Mouse (Mus musculus) heart, embryonic 14.5 days (tissue): Measurements from ENCODE around the gene Gpm6a. TPM values are rescaled to one million over a fixed set of nuclear protein-coding genes. Genes with fewer than 3 reads are reported as not detected.

ENCODE experiments used
- ATAC-seq: fragments of 200-750 bp; cut with Nextera tagmentation; 2 replicates; pipeline ENCODE4 v1.8.0; 2017; ENCODE audit warnings: low read depth, moderate TSS enrichment; ENCODE audit not compliant: insufficient number of reproducible peaks, insufficient read depth, low FRiP score
- H3K27ac ChIP-seq, 2 experiments: fragments of 200-500 bp in 1 of 2; fragments of 300-500 bp in 1 of 2; sonication (generic) in 1 of 2; replicated peaks in 1 of 2; 2 replicates each; pipeline ENCODE4 v1.5.1; 2012 to 2014; ENCODE audit warnings: low read depth in 2 of 2, low read length in 2 of 2, control low read depth in 1 of 2, mild to moderate bottlenecking in 1 of 2, mixed read lengths in 1 of 2; ENCODE audit not compliant: control insufficient read depth in 1 of 2, insufficient read depth in 1 of 2
- H3K27me3 ChIP-seq: fragments of 300-500 bp; sonication (generic); 2 replicates; pipeline ENCODE4 v1.6.1; 2014; ENCODE audit warnings: mild to moderate bottlenecking, low read length, control low read depth; ENCODE audit not compliant: control insufficient read depth, insufficient read depth
- H3K36me3 ChIP-seq: fragments of 300-500 bp; sonication (generic); 2 replicates; pipeline ENCODE4 v1.6.1; 2014; ENCODE audit warnings: mild to moderate bottlenecking, control low read depth, low read length, mixed read lengths; ENCODE audit not compliant: control insufficient read depth, insufficient read depth
- H3K4me1 ChIP-seq, 2 experiments: fragments of 200-500 bp in 1 of 2; fragments of 300-500 bp in 1 of 2; sonication (generic) in 1 of 2; 2 replicates each; pipeline ENCODE4 v1.6.1; 2012 to 2014; ENCODE audit warnings: low read length in 2 of 2, control low read depth in 1 of 2, mixed read lengths in 1 of 2; ENCODE audit not compliant: control insufficient read depth in 2 of 2, insufficient read depth in 2 of 2
- H3K4me2 ChIP-seq: fragments of 300-500 bp; sonication (generic); 2 replicates; pipeline ENCODE4 v1.6.1; 2014; ENCODE audit warnings: mild to moderate bottlenecking, low read length
- H3K4me3 ChIP-seq, 2 experiments: fragments of 200-500 bp in 1 of 2; fragments of 300-500 bp in 1 of 2; sonication (generic) in 1 of 2; 2 replicates each; pipeline ENCODE4 v1.5.1; 2012 to 2014; ENCODE audit warnings: low read length in 2 of 2, mild to moderate bottlenecking in 2 of 2, control low read depth in 1 of 2, low read depth in 1 of 2, moderate library complexity in 1 of 2; ENCODE audit not compliant: control insufficient read depth in 1 of 2, insufficient read depth in 1 of 2
- H3K9ac ChIP-seq: fragments of 300-500 bp; sonication (generic); 2 replicates; pipeline ENCODE4 v1.6.1; 2014; ENCODE audit warnings: mild to moderate bottlenecking, low read length
- H3K9me3 ChIP-seq: fragments of 300-500 bp; sonication (generic); 2 replicates; pipeline ENCODE4 v1.6.1; 2016; ENCODE audit warnings: low read length, control low read depth; ENCODE audit not compliant: control insufficient read depth
- WGBS: fragments of 180-500 bp; shearing (Covaris S2); extraction: QIAGEN DNeasy Blood & Tissue Kit; methylation state at CpG from one replicate; pipeline ENCODE4 v1.1.7; 2014; 5-methylcytosine and 5-hydroxymethylcytosine counted together
- polyA plus RNA-seq: library from polyadenylated mRNA; unstranded; fragments of >200 nt; fragmentation: Nextera tagmentation; extraction: Ambion mirVana; gene quantifications from 2 replicates; pipeline ENCODE4 v1.2.1, GENCODE M21; 2014

Gene Gpm6a
- polyA plus RNA-seq, 1 experiment from 2014 or later: 24.8 TPM

GRCm38 (mm10) chr8:54975927-54976326 is 21.3 kb downstream of the Gpm6a start:
- Histone ChIP-seq H3K4me2 (no peak overlapping the region), H3K9me3 (no peaks in the 10 kb centered on the region), H3K36me3 (no peaks in the 10 kb centered on the region), H3K9ac (no peak overlapping the region), H3K4me1 (no peaks in the 10 kb centered on the region), H3K4me3 (no peak overlapping the region), H3K27me3 (no peaks in the 10 kb centered on the region), H3K27ac (no peak overlapping the region)
- no peak for ATAC-seq
- 82% methylated on average over 2 of the region's 2 CpGs for WGBS

GRCm38 (mm10) chr8:54976663-54977062 is 22.0 kb downstream of the Gpm6a start:
- Histone ChIP-seq H3K36me3 (no peaks in the 10 kb centered on the region), H3K4me3 (no peak overlapping the region), H3K4me2 (no peak overlapping the region), H3K9ac (no peak overlapping the region), H3K27me3 (no peaks in the 10 kb centered on the region), H3K4me1 (no peaks in the 10 kb centered on the region), H3K9me3 (no peaks in the 10 kb centered on the region), H3K27ac (no peak overlapping the region)
- ATAC-seq: no peak
- 40% methylated on average over 1 of the region's 1 CpGs for WGBS

GRCm38 (mm10) chr8:54986791-54987190 is 32.1 kb downstream of the Gpm6a start:
- Histone ChIP-seq H3K4me3 (no peak overlapping the region), H3K4me2 (no peak overlapping the region), H3K27ac (no peak overlapping the region), H3K4me1 (no peaks in the 10 kb centered on the region), H3K9ac (no peak overlapping the region), H3K9me3 (no peaks in the 10 kb centered on the region), H3K36me3 (no peaks in the 10 kb centered on the region), H3K27me3 (no peaks in the 10 kb centered on the region)
- WGBS: 58% methylated on average over 2 of the region's 2 CpGs
- ATAC-seq: no peak

- Histone ChIP-seq H3K36me3 (no peaks in the 10 kb centered on the region), H3K9me3 (no peaks in the 10 kb centered on the region), H3K27ac (no peak overlapping the region), H3K27me3 (no peaks in the 10 kb centered on the region), H3K9ac (no peak overlapping the region), H3K4me2 (no peak overlapping the region), H3K4me3 (no peak overlapping the region), H3K4me1 (no peaks in the 10 kb centered on the region)
- 33% methylated on average over 2 of the region's 2 CpGs for WGBS
- no peak for ATAC-seq
These were observed 34.5 kb downstream of the Gpm6a start for GRCm38 (mm10) chr8:54989093-54989492.

- H3K36me3 ChIP-seq: no peaks in the 10 kb centered on the region
- H3K4me1 ChIP-seq: no peaks in the 10 kb centered on the region
- no peak for ATAC-seq
- H3K9ac ChIP-seq: no peak overlapping the region
- WGBS: 59% methylated on average over 3 of the region's 3 CpGs
- no peak overlapping the region for H3K4me3 ChIP-seq
- no peaks in the 10 kb centered on the region for H3K27me3 ChIP-seq
- no peak overlapping the region for H3K4me2 ChIP-seq
- H3K9me3 ChIP-seq: no peaks in the 10 kb centered on the region
- no peak overlapping the region for H3K27ac ChIP-seq
These were observed 37.4 kb downstream of the Gpm6a start for GRCm38 (mm10) chr8:54991840-54992609.

GRCm38 (mm10) chr8:54995662-54996061 is 41.0 kb downstream of the Gpm6a start:
- Histone ChIP-seq H3K4me1 (no peaks in the 10 kb centered on the region), H3K4me2 (no peak overlapping the region), H3K27me3 (no peaks in the 10 kb centered on the region), H3K9me3 (no peaks in the 10 kb centered on the region), H3K9ac (no peak overlapping the region), H3K36me3 (no peaks in the 10 kb centered on the region), H3K27ac (no peak overlapping the region), H3K4me3 (no peak overlapping the region)
- ATAC-seq: no peak
- 74% methylated on average over 1 of the region's 1 CpGs for WGBS

- Histone ChIP-seq H3K9me3 (no peaks in the 10 kb centered on the region), H3K9ac (no peak overlapping the region), H3K27me3 (no peaks in the 10 kb centered on the region), H3K36me3 (no peaks in the 10 kb centered on the region), H3K4me1 (no peaks in the 10 kb centered on the region), H3K4me2 (no peak overlapping the region), H3K4me3 (no peak overlapping the region), H3K27ac (no peak overlapping the region)
- 78% methylated on average over 1 of the region's 1 CpGs for WGBS
- no peak for ATAC-seq
These were observed 47.8 kb downstream of the Gpm6a start for GRCm38 (mm10) chr8:55002398-55002797.

- WGBS: 45% methylated on average over 2 of the region's 2 CpGs
- no peaks in the 10 kb centered on the region for H3K27me3 ChIP-seq
- no peaks in the 10 kb centered on the region for H3K36me3 ChIP-seq
- no peak overlapping the region for H3K9ac ChIP-seq
- no peak overlapping the region for H3K4me3 ChIP-seq
- H3K4me2 ChIP-seq: no peak overlapping the region
- H3K27ac ChIP-seq: no peak overlapping the region
- no peak for ATAC-seq
- H3K9me3 ChIP-seq: no peaks in the 10 kb centered on the region
- H3K4me1 ChIP-seq: no peaks in the 10 kb centered on the region
These were observed 48.3 kb downstream of the Gpm6a start for GRCm38 (mm10) chr8:55002946-55003345.
